Mouse (Mus musculus) lung, adult 2 months (tissue): ENCODE data around the gene Rsl24d1.

ENCODE experiments used
- CTCF ChIP-seq: fragments of 200-500 bp; IDR thresholded peaks from 2 replicates; pipeline ENCODE4 v1.5.1; 2011; ENCODE audit warnings: mild to moderate bottlenecking, low read length, control low read depth; ENCODE audit not compliant: insufficient read depth
- POLR2A ChIP-seq: fragments of 200-500 bp; IDR thresholded peaks from 2 replicates; pipeline ENCODE4 v1.6.1; 2011; ENCODE audit warnings: low read depth, mild to moderate bottlenecking, control low read depth, low read length, borderline replicate concordance; ENCODE audit errors: extremely low read depth

GRCm38 (mm10) chr9:73072426-73072825 is 40.8 kb upstream of the Rsl24d1 start:
- TF ChIP-seq CTCF = no peak
- TF ChIP-seq POLR2A = no peak
